12 mouse cellular contexts compared by ENCODE assay signal in the genomic region with DNA sequence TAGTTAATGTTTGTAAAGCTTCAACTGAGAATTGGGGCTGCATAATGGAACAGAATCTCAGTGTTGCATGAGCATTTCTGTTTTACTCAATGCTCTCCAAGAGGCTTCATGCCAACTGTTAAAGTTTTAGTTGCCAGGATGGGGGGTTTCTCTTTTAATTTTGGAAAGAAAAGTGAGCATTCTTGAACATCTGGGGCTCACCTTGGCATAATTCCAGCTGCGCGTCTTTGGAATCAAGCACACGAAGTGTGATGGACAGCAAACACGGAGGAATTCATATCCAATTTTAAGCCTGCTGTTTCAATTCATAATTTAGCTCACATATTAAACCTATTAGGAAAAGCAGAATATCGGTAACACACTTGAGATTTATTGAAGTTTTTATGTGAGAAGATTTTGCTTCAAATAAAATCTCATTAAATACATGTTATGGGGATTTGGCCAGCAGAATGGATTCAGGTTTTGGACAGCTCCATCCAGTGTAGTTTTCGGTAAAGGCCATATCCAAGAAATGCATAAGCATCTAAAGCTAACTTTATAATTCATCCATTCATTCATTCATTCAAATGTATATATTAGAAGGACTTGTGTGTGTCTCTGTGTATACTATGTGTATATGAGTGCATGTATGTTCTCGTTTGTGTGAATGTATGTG.
"Had no signal": no experiment of that assay in that cellular context is flagged by ENCODE, and none has a peak within 500 bp of the region (broad histone marks: within the 10 kb centered on the region; RNA-seq: fewer than 3 reads in every experiment).

No protein-coding gene starts in this region.

- ATAC-seq: intestine, postnatal 0 days; lung, postnatal 0 days had no signal

- H3K4me2 ChIP-seq: limb, embryonic 12.5 days; midbrain, embryonic 12.5 days; neural tube, embryonic 13.5 days; stomach, embryonic 15.5 days had no signal

- H3K4me1 ChIP-seq: limb, embryonic 12.5 days; midbrain, embryonic 12.5 days; neural tube, embryonic 13.5 days; stomach, embryonic 15.5 days had no signal

- H3K36me3 ChIP-seq: limb, embryonic 12.5 days; midbrain, embryonic 12.5 days; neural tube, embryonic 13.5 days; stomach, embryonic 15.5 days had no signal

- H3K9me3 ChIP-seq: limb, embryonic 12.5 days; midbrain, embryonic 12.5 days; neural tube, embryonic 13.5 days; stomach, embryonic 15.5 days had no signal

- H3K27ac ChIP-seq: limb, embryonic 12.5 days; liver, embryonic 14.5 days; midbrain, embryonic 12.5 days; neural tube, embryonic 13.5 days; stomach, embryonic 15.5 days had no signal

- DNase-seq: kidney, adult 8-10 months; lung, adult 18-20 months; right cerebral cortex, postnatal 14 days; thymus, adult 2 months; thymus, postnatal 25 days had no signal

- H3K9ac ChIP-seq: limb, embryonic 12.5 days; liver, embryonic 14.5 days; midbrain, embryonic 12.5 days; neural tube, embryonic 13.5 days; stomach, embryonic 15.5 days had no signal

- H3K4me3 ChIP-seq: limb, embryonic 12.5 days; midbrain, embryonic 12.5 days; neural tube, embryonic 13.5 days; stomach, embryonic 15.5 days had no signal

- H3K27me3 ChIP-seq: limb, embryonic 12.5 days; midbrain, embryonic 12.5 days; neural tube, embryonic 13.5 days; stomach, embryonic 15.5 days had no signal
